Mouse (Mus musculus): ENCODE measurements around the gene Gm28036. TPM values are rescaled to one million over a fixed set of nuclear protein-coding genes. Genes with fewer than 3 reads are reported as not detected.
"Not testable (repeated sequence)": the region's sequence is repeated elsewhere in the genome, so short reads cannot be mapped to it uniquely, and the experiment has no call there.

Gm28036 gene
- total RNA-seq (2021), result 10 to 100 TPM; 18.9 to 23.9 TPM
- long read RNA-seq, experiment 1, partial matches to known transcripts, result 2 of 4 reads
- long read RNA-seq, experiment 1, other reads (novel, unspliced or antisense), result 2 of 4 reads
- long read RNA-seq, experiment 2, result 0 reads

DNA sequence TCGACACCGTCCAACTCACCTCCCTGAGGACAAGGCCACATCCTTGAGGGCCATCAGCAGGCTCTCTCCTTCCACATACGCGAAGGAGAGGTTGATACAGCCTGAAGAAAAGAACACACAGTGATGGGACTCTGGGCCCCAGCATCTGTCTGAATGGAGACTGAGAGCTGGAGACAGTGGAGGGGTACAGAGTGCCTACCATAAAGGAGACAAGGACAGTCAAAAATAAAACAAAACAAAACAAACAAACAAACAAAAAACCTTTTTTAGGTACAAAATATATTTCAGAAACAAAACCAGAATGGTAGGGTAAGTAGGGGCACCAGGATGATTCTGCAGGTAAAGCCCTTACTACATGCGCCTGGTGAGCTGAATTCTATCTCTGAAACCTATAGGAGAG lies at the start of gene Gm28036:
Gene Gm28036 (minus strand): TSS at position 101 of the 400 bp plus-strand sequence.
- DNase-seq (ENCODE audit: low spot score in 2 of 2), result no peak

DNA sequence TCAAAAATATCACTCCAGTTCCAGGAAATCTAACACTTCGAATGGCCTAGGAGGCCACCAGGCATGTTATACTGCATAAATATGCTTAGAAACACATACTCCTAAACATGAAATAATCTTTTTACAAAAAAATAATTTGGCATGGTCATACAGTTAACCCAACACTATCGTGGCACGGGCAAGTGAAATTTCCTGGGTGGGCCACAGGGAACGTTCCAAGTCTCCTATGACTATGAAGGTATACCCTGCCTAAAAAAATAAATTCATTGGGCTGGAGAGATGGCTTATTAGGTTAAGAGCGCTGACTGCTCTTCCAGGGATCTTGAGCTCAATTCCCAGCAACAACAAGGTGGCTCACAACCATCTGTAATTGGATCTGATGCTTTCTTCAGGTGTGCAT lies 39.7 kb upstream of the Gm28036 start:
- DNase-seq (ENCODE audit: low spot score in 2 of 2), result no peak

DNA sequence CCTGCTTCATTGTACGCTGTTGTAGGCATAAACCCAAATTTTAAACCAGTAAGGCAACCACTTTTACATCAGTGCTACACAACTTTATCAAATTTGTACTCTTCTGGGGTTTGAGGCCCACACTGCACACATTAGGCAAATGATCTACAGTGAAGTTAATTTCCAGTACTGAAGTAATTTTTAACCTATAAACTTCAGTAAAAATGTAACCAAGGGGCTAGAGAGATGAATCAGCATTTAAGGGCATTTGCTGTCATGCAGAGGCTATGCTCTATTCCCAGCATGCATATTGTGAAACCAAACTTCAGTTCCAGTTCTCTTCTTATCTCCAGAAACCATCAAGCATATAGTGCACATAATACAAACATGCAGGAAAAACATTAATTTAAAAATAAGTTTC lies 38.6 kb upstream of the Gm28036 start:
- no peak for DNase-seq (ENCODE audit: low spot score in 2 of 2)

DNA sequence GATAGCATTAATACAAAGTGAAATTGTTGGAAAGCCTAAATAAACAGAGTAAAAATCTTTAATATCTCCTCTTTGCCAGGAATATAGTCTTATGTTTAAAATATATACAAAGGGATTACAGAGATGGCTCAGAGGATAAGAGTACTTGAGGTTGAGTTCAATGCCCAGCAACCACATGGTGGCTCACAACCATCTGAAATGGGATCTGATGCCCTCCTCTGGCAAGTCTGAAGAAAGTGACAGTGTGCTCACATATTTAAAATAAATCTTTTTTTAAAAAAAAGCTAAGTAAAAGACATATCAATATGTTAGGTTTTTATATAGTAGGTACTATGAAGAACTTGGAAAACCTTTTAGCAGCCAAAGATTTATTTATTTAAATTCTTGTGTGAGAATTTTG lies 24.6 kb upstream of the Gm28036 start:
- no peak for DNase-seq (ENCODE audit: low spot score in 2 of 2)

DNA sequence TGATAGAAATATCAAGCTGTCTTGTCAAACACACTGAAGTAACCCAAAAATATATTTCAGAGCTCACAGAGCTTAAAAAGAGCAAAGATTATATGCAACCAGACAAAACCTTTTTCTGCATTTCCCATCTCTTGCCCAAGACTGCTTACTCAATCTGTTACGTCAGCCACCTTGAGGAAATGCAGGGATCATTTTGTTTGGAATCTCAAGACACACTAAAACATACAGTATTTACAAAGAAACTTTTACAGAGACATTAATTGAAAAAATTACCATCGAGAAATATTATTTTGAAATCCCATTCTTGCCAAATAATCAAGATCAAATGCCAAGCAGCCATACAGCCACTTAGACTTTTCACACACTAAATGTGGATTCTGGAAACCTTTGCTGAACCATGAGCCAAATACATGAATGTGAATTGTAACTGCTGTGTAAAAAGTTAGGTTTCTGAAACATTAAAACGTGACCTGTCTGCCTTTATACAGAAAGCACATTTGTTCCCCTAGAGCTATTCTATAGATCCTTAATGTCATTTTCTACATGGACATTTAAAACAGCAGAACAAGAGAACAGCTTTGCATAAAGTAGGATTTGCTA lies 20.5 kb upstream of the Gm28036 start:
- DNase-seq (ENCODE audit: low spot score in 2 of 2), result no peak

DNA sequence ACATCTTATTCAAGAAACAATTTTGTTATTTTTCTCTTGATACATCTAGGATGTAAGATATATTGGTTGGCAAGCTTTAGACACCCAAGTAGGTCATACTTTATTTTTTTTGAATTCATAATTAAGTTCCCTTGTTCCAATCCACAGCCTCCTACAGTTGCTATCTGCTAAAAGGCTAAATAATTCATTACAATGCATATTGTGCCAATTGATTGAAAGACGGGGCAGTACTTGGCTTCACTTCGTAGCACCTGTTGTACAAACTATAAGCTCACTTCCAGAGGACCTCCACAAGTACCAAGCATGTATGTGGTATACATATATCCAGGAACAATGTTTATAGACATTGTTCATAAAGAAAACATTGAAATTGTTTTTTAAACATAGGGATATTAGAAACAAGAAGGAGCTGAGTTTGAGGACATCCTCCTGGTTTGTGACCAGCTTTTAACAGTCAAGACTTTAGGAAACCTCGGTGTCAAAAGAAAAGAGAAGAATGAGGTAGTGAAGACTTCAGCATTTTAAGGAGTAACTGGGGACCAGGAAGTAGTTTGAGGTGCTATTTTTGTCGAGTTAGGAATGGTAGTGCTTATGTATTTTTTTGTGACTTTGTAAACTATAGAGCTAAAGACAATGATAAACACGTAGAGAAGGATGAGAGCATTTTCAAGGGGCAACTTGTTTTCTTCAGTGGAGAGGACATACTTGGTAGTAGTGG lies 19.5 kb upstream of the Gm28036 start:
- no peak for DNase-seq (ENCODE audit: low spot score in 2 of 2)

DNA sequence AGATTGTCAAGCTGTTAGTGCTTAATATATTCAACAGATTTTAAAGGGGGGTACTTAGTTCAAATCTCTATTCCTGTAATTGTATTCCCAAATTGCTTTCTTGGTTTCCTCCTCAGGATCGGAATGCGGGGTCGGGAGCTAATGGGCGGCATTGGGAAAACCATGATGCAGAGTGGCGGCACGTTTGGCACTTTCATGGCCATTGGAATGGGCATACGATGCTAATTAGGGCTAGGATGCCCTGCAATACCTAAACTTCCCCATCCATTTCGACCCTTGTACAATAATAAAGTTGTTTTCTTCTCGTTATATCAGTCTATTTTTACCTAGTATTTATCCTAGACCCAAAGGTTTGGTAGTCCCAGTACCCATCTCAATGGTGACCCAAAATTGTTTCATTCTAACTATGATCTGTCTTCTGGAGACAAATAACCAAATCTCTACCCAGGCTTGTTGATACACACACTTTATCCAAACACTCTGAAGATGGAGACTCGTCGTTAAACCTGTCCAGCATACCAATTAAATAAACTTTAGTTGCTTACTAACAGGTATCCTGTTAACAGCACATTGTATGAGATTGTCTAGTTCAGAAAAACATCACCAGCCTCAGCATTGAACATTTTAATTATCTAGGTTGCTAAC lies 18.7 kb upstream of the Gm28036 start:
- DNase-seq (ENCODE audit: low spot score in 2 of 2), result no peak

DNA sequence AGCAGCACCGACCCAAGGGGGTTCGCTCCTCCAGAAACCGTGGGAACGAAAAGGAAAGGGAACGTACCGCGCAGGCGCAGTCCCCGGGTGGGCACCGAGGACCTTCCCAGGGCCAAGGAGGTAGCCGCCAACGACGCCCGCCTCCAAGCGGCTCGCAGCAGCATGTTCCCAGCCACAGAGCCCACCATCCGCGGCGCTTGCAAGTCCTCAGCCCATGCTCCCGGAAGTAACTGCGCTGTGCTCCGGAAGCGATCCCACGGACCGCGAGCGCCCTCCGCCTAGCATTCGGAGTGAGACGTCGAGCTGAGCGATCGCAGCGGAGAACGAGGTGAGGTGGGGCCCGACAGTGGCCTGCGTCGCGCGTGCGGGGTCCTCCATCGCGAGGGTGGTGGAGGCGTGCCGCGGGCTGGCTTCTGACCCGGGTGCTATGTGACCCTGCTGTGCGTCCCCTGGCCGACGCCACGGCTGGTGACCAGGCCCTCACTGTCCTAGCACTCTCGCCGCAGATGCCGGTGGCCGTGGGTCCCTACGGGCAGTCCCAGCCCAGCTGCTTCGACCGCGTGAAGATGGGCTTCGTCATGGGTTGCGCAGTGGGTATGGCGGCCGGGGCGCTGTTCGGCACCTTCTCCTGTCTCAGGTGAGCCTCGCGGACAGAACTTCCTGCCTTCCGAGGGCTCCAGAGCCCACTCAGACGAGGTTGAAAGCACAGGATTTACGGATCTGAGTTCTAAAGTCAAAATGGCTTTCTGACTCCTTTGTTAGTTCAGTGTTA lies 17.2 kb upstream of the Gm28036 start, which contains the start of the genes Romo1 and Nfs1:
Gene Romo1 (plus strand): TSS at position 87 of the 772 bp plus-strand sequence.
Gene Nfs1 (minus strand): TSS at position 234 of the 772 bp plus-strand sequence.
- peak; percentile 94 to 95 for DNase-seq (ENCODE audit: low spot score in 2 of 2)

DNA sequence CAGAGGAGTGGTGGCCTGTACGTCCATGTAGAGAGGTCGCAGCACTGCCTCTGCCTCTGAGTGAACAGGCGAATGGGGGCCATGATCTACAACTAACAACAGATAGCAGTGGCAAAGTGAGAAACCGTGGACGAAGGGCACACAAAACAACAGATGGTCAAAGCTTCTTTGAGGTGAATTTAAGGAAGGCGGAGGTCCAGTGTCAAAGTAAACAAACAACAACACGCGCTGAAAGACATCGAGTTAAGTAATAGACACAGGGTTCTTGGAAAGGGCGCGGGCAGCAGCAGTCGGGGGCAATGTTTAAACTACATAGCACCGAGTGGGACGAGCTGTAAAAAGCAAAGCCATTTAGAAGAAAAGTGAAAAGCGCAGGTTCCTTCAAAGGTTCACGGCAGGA lies 16.5 kb upstream of the Gm28036 start:
- DNase-seq (ENCODE audit: low spot score in 2 of 2), result peak in 1 of 2 experiments; percentile 8

DNA sequence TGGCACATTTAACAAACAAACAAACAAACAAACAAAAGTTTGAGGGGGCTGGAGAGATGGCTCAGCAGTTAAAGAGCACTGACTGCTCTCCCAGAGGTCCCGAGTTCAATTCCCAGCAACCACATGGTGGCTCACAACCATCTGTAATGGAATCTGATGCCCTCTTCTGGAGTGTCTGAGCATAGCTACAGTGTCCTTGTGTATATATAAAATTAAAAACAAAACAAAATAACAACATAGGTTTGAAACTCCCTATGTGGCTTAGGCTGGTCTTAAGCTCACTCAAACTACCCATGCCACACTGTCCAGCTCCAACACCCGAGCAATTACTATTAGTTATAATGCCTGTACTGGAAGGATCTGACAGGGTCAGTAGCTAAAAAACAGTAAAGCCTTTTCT lies 15.9 kb upstream of the Gm28036 start:
- no peak for DNase-seq (ENCODE audit: low spot score in 2 of 2)

DNA sequence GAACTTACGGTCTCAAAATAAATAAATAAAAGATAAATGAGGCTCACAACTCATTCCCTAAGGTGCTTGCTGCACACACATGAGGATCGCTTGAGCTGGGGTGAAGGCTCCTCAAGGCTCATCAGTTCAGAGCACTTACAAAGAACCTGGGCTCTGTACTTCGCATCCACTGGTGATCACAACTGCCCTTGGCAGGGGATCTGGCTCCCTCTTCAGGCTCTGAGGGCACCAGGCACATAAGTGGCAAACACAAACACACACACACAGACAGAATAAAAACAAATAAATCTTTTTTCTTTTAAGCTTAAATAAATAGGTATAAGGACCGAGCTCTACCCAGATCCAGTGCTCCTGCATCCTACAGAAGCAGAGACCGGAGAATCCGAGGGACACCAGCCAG lies 8.8 kb upstream of the Gm28036 start:
- no peak for DNase-seq (ENCODE audit: low spot score in 2 of 2)

DNA sequence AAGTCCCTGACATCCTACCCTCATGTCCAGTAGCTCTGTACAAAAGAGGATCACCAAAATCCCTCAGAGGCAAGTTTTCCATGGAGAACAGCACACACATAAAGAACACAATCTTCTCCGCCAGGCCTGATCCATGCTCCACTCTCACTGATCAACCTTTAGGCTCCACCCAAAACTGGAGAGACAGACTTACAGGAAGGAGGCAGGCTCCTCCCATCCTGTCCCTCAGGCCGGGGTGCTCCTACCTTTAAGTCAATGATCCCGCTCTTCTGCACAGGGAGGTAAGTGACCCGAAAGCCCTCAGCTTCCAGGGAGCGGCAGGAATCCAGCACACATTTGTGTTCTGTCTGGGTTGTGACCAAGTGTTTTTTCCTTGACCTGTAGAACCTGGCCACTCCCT lies 7.3 kb upstream of the Gm28036 start:
- no peak for DNase-seq (ENCODE audit: low spot score in 2 of 2)

DNA sequence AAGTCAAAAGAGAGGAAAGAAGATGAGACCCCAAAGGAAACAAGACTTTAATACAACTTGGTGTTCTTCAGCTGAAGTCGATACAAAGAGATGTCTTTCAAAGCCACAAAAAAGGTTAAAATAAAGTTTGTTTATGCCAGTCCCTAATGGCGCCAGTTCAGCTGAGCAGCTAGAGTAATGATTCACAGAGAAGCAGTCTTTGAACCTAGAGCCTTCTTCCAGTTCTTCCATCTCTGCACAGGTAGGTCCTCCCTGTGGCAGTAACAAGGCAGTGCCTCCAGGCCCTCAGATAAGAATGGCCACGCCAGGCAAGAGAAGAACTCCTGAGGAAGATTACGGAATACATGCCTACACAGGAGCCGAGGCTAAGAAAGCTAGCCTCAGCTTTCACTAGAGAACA lies 3.2 kb downstream of the Gm28036 start:
- no peak for DNase-seq (ENCODE audit: low spot score in 2 of 2)

DNA sequence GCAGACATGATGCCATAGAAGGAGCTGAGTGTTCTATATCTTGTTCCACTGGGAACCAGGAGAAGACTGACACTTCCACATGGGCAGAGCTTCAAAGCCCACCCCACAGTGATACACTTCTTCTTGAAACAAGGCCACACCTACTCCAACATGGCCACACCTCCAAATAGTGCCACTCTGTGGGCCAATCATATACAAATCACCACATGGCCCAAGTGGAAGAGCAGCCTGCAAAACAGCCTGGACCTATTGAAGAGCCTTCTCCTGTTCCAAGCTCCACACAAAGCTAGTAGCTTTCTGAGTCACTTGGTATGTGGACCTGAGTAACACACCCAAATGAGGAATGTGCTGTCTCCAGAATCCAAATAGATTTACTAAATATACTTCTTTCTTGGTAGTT lies 7.3 kb downstream of the Gm28036 start:
- no peak for DNase-seq (ENCODE audit: low spot score in 2 of 2)

DNA sequence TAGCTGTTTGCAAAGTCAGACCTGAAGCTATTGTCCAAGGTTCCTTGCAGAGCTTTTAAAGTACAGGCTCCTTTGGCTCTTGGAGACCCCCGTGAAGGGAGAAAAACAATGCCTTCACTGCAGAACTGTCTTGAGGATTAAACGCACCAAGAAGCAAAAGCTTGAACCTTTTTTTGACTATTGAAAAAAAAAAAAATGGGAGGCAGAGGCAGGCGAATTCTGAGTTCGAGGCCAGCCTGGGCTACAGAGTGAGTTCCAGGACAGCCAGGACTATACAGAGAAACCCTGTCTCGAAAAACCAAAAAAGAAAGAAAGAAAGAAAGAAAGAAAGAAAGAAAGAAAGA lies 14.8 kb downstream of the Gm28036 start:
- DNase-seq (ENCODE audit: low spot score in 2 of 2), result not testable (repeated sequence)

DNA sequence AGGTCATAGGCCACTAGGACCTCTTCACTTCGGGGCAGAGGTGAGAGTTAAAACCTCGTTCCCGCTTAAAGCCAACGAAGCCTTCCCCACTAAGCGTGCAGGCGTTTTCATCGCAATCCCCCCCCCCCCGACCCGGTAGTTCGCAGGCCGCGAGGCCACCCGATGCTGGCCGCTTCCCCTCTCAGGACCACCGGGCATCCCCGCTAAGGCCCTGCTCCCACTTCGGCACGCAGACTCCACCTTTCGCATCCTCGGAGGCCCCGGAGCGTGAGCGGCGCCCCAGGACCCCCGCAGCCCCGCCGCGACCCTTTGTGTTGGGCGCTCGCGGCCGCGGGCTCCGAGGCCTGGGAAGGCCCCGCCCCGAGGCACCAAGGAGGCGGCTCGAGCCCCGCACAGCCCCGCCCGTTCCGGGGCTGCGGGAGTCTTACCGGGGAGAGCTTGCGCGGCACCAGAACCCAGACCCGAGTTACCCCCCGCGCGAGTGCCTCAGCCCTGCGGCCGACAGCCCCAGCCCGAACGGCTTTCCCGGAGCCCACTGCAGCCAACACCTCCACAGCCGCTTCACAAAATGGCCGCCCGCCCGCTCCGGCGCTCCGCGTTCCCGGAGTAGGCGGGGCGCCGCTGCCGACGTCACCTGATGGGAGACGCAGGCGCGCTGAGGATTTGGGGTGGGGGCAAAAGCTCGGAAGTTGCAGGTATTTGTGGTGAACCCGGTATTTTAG lies 15.4 kb downstream of the Gm28036 start, which contains the start of the genes Cpne1 and Rbm12:
Gene Cpne1 (minus strand): TSS at position 608 of the 722 bp plus-strand sequence.
Gene Rbm12 (minus strand): TSS at position 621 of the 722 bp plus-strand sequence.
- peak; percentile 92 for DNase-seq (ENCODE audit: low spot score in 2 of 2)

DNA sequence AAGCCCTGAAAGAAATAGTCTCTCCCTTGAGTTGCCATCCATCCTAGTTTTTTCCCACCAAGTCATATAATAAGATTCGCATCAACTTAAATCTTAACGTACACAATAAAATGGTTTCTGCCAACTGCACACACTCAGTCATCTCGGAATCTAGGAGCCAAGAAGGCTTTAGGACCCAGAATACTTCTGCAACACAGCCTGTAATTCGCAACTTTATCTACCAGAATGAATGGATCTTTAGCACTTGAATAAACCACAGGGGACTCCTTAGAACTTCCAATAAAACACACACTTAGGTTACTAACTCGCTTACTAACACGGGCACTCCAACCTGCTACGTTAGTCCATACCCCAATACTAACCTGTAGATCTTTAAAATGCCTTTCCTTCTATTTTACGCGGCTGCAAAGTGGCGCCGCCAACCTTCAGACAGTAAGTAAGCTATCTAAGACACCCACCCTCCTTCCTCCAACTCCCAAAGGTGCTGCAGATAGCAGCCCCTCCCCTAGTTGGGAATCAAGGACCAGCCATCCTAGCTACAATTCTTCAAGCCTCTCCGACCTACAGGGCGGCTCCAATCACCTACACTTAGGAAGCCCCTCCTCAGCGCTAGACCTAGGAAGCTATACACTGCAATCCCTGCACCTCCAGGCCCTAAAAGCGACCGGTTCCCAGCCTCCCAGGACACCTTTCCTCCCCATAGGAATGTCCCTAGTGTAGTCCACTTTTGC lies 16.1 kb downstream of the Gm28036 start:
- peak in 1 of 2 experiments; percentile 9 for DNase-seq (ENCODE audit: low spot score in 2 of 2)

DNA sequence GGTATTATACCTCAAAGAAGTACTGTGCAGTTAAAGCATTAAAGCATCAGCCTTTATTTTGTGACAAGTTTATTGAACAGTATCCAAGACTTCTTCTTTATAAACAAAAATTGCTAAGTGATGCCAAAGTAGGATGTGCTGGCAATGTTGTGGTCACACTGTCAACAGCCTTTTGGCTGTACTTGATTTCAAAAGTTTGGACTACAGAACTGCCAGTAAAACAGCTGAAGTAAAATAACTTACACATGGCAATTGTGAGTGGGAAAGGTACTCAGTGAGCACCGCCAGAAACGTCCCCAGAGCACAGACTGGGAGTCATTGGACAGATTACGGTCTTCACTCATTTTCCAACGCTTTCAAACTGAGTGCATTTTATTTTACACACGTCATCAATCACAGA lies 35.0 kb downstream of the Gm28036 start:
- DNase-seq (ENCODE audit: low spot score in 2 of 2), result no peak

DNA sequence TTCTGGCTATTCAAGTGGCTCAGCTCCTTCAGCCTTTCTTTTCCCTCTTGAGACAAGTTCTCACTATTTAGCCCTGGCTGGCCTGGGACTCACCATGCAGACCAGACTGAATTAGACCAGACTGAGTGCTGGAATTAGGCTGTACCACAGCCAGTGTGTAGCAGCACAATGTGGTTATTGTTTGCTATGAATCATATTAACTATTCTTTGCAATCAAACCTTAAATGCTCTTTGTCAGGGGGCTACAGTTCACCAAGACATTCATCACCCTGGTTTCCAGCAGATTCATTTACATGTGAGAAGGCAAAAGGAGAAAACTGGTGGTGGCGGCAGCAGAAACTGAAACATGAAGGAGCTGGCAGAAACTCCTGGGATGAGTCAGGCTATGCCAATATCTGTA lies 37.1 kb downstream of the Gm28036 start:
- DNase-seq (ENCODE audit: low spot score in 2 of 2), result no peak
